Comparison of ENCODE assay signal across 16 mouse cellular contexts in the genomic region with DNA sequence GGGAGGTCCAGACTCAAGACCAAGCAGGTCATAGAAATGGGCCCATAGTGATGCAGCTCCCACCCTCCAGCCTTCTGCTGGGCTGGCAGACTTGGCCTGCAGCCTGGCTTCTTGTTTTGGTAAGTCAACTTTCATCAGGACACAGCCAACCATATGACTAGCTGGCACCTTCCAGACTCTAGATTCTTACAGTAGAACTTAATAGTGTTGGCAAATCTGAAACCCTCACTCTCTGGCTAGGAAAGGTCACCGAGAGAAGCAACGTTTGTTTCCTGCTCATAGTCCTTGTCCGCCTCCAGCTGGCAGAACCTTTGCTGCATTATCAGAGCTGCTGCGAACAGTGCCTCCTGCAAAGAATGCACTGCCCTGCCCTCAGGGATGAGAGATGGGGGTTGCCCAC. TPM values are rescaled to one million over a fixed set of nuclear protein-coding genes. Genes with fewer than 3 reads are reported as not detected.
DNase-seq lines count a peak whose midpoint lies in the region; ATAC-seq and TF ChIP-seq lines count a peak whose summit lies in the region.
"Had no signal": no experiment of that assay in that cellular context is flagged by ENCODE, and none has a peak within 500 bp of the region (broad histone marks: within the 10 kb centered on the region; RNA-seq: fewer than 3 reads in every experiment).

No protein-coding gene starts in this region.

- peak; percentile 51 for DNase-seq in cerebellum, adult 11-12 months
- DNase-seq in cerebellum, adult 8-10 months = no peak
- DNase-seq in heart, adult 2 months = peak in 1 of 2 experiments; percentile 51
- no peak for DNase-seq in heart, postnatal 25 days (ENCODE audit: low spot score)
- DNase-seq in layer of hippocampus, adult 2 months (ENCODE audit: low spot score in 2 of 2) = no peak
- no peak for DNase-seq in layer of hippocampus, adult 11-12 months (ENCODE audit: low spot score)
- DNase-seq in Patski (ENCODE audit: low read depth, low spot score) = peak; percentile 34
- no peak for DNase-seq in ovary, postnatal 14 days (ENCODE audit: low spot score)
- DNase-seq: adrenal gland, adult 2 months; embryo, embryonic 11 days; gastrocnemius, postnatal 25 days; thymus, postnatal 25 days had no signal

- peak; percentile 66 for ATAC-seq in Patski
- ATAC-seq: inflammation-experienced regulatory T-cells, adult 6 months; lung, postnatal 0 days had no signal

- H3K4me3 ChIP-seq in heart, adult 2 months = no peak overlapping the region
- no peak overlapping the region for H3K4me3 ChIP-seq in layer of hippocampus, adult 2 months

- H3K79me2 ChIP-seq in heart, adult 2 months (replicated peaks; ENCODE audit: control insufficient read depth, insufficient read depth, low read length) = no peaks in the 10 kb centered on the region

- TF ChIP-seq CTCF in heart, adult 2 months (IDR thresholded peaks at IDR 0.05) = peak; percentile 63
- peak; percentile 17; the same call in 1 of the 2 replicates for TF ChIP-seq CTCF in layer of hippocampus, adult 2 months (conservative IDR thresholded peaks at IDR 0.05)
- no peak for TF ChIP-seq CTCF in Patski (IDR thresholded peaks at IDR 0.05)

- H3K9ac ChIP-seq in heart, adult 2 months (ENCODE audit: low read depth, low read length) = no peak overlapping the region

- H3K27ac ChIP-seq in heart, adult 2 months = no peak overlapping the region
- no peak overlapping the region for H3K27ac ChIP-seq in layer of hippocampus, adult 2 months

- POLR2A ChIA-PET in Patski (lab: Charles Lee) = no interaction called here

- H3K4me1 ChIP-seq in heart, adult 2 months (ENCODE audit: control insufficient read depth, insufficient read depth, low read length) = peaks cover 4% of the 10 kb centered on the region

- no peaks in the 10 kb centered on the region for H3K27me3 ChIP-seq in heart, adult 2 months (ENCODE audit: control insufficient read depth, insufficient read depth, low read length)
- no peaks in the 10 kb centered on the region for H3K27me3 ChIP-seq in Patski

- H3K36me3 ChIP-seq in heart, adult 2 months (ENCODE audit: control insufficient read depth, insufficient read depth, low read length) = no peaks in the 10 kb centered on the region

- 33% methylated on average over 4 of the region's 4 CpGs for WGBS in heart, adult 2 months

- no peak for TF ChIP-seq POLR2A in heart, adult 2 months (IDR thresholded peaks at IDR 0.05; ENCODE audit: insufficient read depth, low read depth, low read length)

- intact Hi-C loops in heart, adult 2 months (cut with DNase I) = loop anchor here (2.0 to 5.0 kb wide), 2 partner anchors 35 to 64 kb away; no protein-coding TSS in a partner anchor
- intact Hi-C loops in heart, postnatal 25 days (cut with DNase I) = loop anchor here (2.0 kb wide), 1 partner anchor 35 kb away; no protein-coding TSS in a partner anchor

- in situ Hi-C loops in Patski (cut with MboI; ENCODE audit: low pct_unique_long_range_greater_than_20kb) = no loop called here

- TF ChIP-seq EP300 in heart, adult 2 months (IDR thresholded peaks at IDR 0.05; ENCODE audit: insufficient read depth, low read depth, low read length) = peak; percentile 88

- CTCF ChIA-PET in Patski (lab: Charles Lee) = no interaction called here

RNA-seq across cellular contexts. Expression of gene F830045P16Rik, which starts 1.5 kb away (rescaled TPM):
- total RNA-seq in heart, adult 2 months (2021) = under 1 TPM in 1 of 2 experiments, not detected in 1; 0.23 TPM
- polyA plus RNA-seq in heart, adult 2 months (2012; rRNA removed) = 0.20 TPM in 1 of 2 replicates, not detected in the other
- total RNA-seq in heart, postnatal 25 days (2021) = not detected
- under 1 TPM; 0.38 to 0.54 TPM for total RNA-seq in layer of hippocampus, adult 2 months (2021)
- not detected for polyA plus RNA-seq in Patski (2021)
- total RNA-seq: adrenal gland, adult 2 months; gastrocnemius, postnatal 25 days; liver, adult 2 months had no signal
- polyA plus RNA-seq: adrenal gland, adult 2 months; inflammation-experienced regulatory T-cells, adult 6 months; liver, adult 2 months; lung, postnatal 0 days; neural tube, embryonic 11.5 days had no signal

RNA-seq across cellular contexts. Expression of gene Sirpa, which starts 54.7 kb away (rescaled TPM):
- 10 to 100 TPM; 28.9 to 29.4 TPM for total RNA-seq in heart, adult 2 months (2021)
- 28.3 and 32.1 TPM in 2 replicates for polyA plus RNA-seq in heart, adult 2 months (2012; rRNA removed)
- total RNA-seq in heart, postnatal 25 days (2021) = 10 to 100 TPM; 24.6 to 28.1 TPM
- 100 to 1,000 TPM; 279 to 289 TPM for total RNA-seq in layer of hippocampus, adult 2 months (2021)
- polyA plus RNA-seq in Patski (2021) = 110 TPM

Comparison
In these comparisons a context has a peak if more than half of its experiments do, and no peak if none do; other contexts are left out.
1. DNase-seq: peak in cerebellum, adult 11-12 months (single experiment) and Patski (single experiment); none in cerebellum, adult 8-10 months (single experiment), heart, postnatal 25 days (single experiment), layer of hippocampus, adult 2 months (0 of 2), layer of hippocampus, adult 11-12 months (single experiment) and ovary, postnatal 14 days (single experiment).
2. RNA of gene Sirpa, which starts 54.7 kb away (total RNA-seq): 279 to 289 TPM in layer of hippocampus, adult 2 months; 28.9 to 29.4 TPM in heart, adult 2 months and 24.6 to 28.1 TPM in heart, postnatal 25 days; every median in the first group is over 4 times any median in the second.